Mouse (Mus musculus) midbrain, embryonic 14.5 days (tissue): Measurements from ENCODE around the gene Tmigd3. TPM values are rescaled to one million over a fixed set of nuclear protein-coding genes. Genes with fewer than 3 reads are reported as not detected.

Source experiments
- ATAC-seq: fragments of 200-750 bp; cut with Nextera tagmentation; 2 replicates; pipeline ENCODE4 v1.8.0; 2017; ENCODE audit warnings: moderate number of reproducible peaks, moderate library complexity; ENCODE audit not compliant: low FRiP score, low TSS enrichment
- DNase-seq: peaks from one replicate; pipeline ENCODE4 v3.0.0-alpha.2; 2015
- H3K27ac ChIP-seq: fragments of 300-500 bp; sonication (generic); replicated peaks from 2 replicates; pipeline ENCODE4 v1.5.1; 2014; ENCODE audit warnings: mild to moderate bottlenecking, low read depth, low read length, moderate library complexity
- H3K27me3 ChIP-seq: fragments of 300-500 bp; sonication (generic); 2 replicates; pipeline ENCODE4 v1.6.1; 2014; ENCODE audit warnings: low read length, control low read depth, mixed read lengths; ENCODE audit not compliant: control insufficient read depth, insufficient read depth
- H3K36me3 ChIP-seq: fragments of 300-500 bp; sonication (generic); 2 replicates; pipeline ENCODE4 v1.6.1; 2014; ENCODE audit warnings: low read length, control low read depth; ENCODE audit not compliant: control insufficient read depth, insufficient read depth
- H3K4me1 ChIP-seq: fragments of 300-500 bp; sonication (generic); 2 replicates; pipeline ENCODE4 v1.6.1; 2014; ENCODE audit warnings: mild to moderate bottlenecking, antibody characterized with exemption, low read length, control low read depth; ENCODE audit not compliant: control insufficient read depth, insufficient read depth
- H3K4me2 ChIP-seq: fragments of 300-500 bp; sonication (generic); 2 replicates; pipeline ENCODE4 v1.6.1; 2014; ENCODE audit warnings: mild to moderate bottlenecking, low read length, moderate library complexity
- H3K4me3 ChIP-seq: fragments of 300-500 bp; sonication (generic); replicated peaks from 2 replicates; pipeline ENCODE4 v1.5.1; 2014; ENCODE audit warnings: low read depth, low read length
- H3K9ac ChIP-seq: fragments of 300-500 bp; sonication (generic); replicated peaks from 2 replicates; pipeline ENCODE4 v1.6.1; 2014; ENCODE audit warnings: mild to moderate bottlenecking, low read length, moderate library complexity
- H3K9me3 ChIP-seq: fragments of 300-500 bp; sonication (generic); 2 replicates; pipeline ENCODE4 v1.6.1; 2016; ENCODE audit warnings: low read length, control low read depth, mixed read lengths; ENCODE audit not compliant: control insufficient read depth
- WGBS: fragments of 180-500 bp; shearing (Covaris S2); extraction: QIAGEN DNeasy Blood & Tissue Kit; methylation state at CpG from one replicate; pipeline ENCODE4 v1.1.7; 2014; 5-methylcytosine and 5-hydroxymethylcytosine counted together
- polyA plus RNA-seq: library from polyadenylated mRNA; unstranded; fragments of >200 nt; fragmentation: Nextera tagmentation; extraction: Ambion mirVana; gene quantifications from 2 replicates; pipeline ENCODE4 v1.2.1, GENCODE M21; 2014

The Tmigd3 gene
- polyA plus RNA-seq, 1 experiment from 2014 or later: not detected

- no peak overlapping the region for H3K27ac ChIP-seq
- H3K4me2 ChIP-seq: no peak overlapping the region
- H3K9me3 ChIP-seq: no peaks in the 10 kb centered on the region
- H3K27me3 ChIP-seq: no peaks in the 10 kb centered on the region
- ATAC-seq (no peak), DNase-seq (peak; percentile 27)
- WGBS: 65% methylated on average over 2 of the region's 2 CpGs
- no peak overlapping the region for H3K4me3 ChIP-seq
- no peaks in the 10 kb centered on the region for H3K36me3 ChIP-seq
- no peaks in the 10 kb centered on the region for H3K4me1 ChIP-seq
- H3K9ac ChIP-seq: no peak overlapping the region
Observed at GRCm38 (mm10) chr3:105868135-105868534, 2.6 kb upstream of the Tmigd3 start.

- no peaks in the 10 kb centered on the region for H3K36me3 ChIP-seq
- no peaks in the 10 kb centered on the region for H3K4me1 ChIP-seq
- no peaks in the 10 kb centered on the region for H3K27me3 ChIP-seq
- no peak overlapping the region for H3K4me3 ChIP-seq
- H3K9ac ChIP-seq: no peak overlapping the region
- H3K9me3 ChIP-seq: no peaks in the 10 kb centered on the region
- 75% methylated on average over 6 of the region's 6 CpGs for WGBS
- no peak for DNase-seq
- no peak overlapping the region for H3K4me2 ChIP-seq
- H3K27ac ChIP-seq: no peak overlapping the region
- no peak for ATAC-seq
Observed at GRCm38 (mm10) chr3:105872034-105872433, 1.3 kb downstream of the Tmigd3 start.

GRCm38 (mm10) chr3:105872579-105872978, 1.9 kb downstream of the Tmigd3 start:
- Histone ChIP-seq H3K4me3 (no peak overlapping the region), H3K4me2 (no peak overlapping the region), H3K9me3 (no peaks in the 10 kb centered on the region), H3K27me3 (no peaks in the 10 kb centered on the region), H3K9ac (no peak overlapping the region), H3K27ac (no peak overlapping the region), H3K36me3 (no peaks in the 10 kb centered on the region), H3K4me1 (no peaks in the 10 kb centered on the region)
- peak; percentile 19 for DNase-seq
- ATAC-seq: no peak
- 38% methylated on average over 3 of the region's 3 CpGs for WGBS

- ATAC-seq: no peak
- no peaks in the 10 kb centered on the region for H3K36me3 ChIP-seq
- 83% methylated on average over 6 of the region's 6 CpGs for WGBS
- H3K9ac ChIP-seq: no peak overlapping the region
- no peaks in the 10 kb centered on the region for H3K9me3 ChIP-seq
- H3K4me3 ChIP-seq: no peak overlapping the region
- no peak overlapping the region for H3K4me2 ChIP-seq
- no peak overlapping the region for H3K27ac ChIP-seq
- no peaks in the 10 kb centered on the region for H3K4me1 ChIP-seq
- no peaks in the 10 kb centered on the region for H3K27me3 ChIP-seq
- DNase-seq: no peak
Observed at GRCm38 (mm10) chr3:105873451-105874445, 3.0 kb downstream of the Tmigd3 start.

- no peak overlapping the region for H3K4me3 ChIP-seq
- no peaks in the 10 kb centered on the region for H3K36me3 ChIP-seq
- no peak overlapping the region for H3K9ac ChIP-seq
- H3K27me3 ChIP-seq: no peaks in the 10 kb centered on the region
- H3K4me2 ChIP-seq: no peak overlapping the region
- DNase-seq (no peak), ATAC-seq (no peak)
- no peak overlapping the region for H3K27ac ChIP-seq
- WGBS: 70% methylated on average over 5 of the region's 5 CpGs
- H3K9me3 ChIP-seq: no peaks in the 10 kb centered on the region
- H3K4me1 ChIP-seq: no peaks in the 10 kb centered on the region
Observed at GRCm38 (mm10) chr3:105876022-105876421, 5.3 kb downstream of the Tmigd3 start.

- Histone ChIP-seq H3K27ac (no peak overlapping the region), H3K27me3 (no peaks in the 10 kb centered on the region), H3K4me1 (no peaks in the 10 kb centered on the region), H3K9ac (no peak overlapping the region), H3K4me2 (no peak overlapping the region), H3K9me3 (no peaks in the 10 kb centered on the region), H3K4me3 (no peak overlapping the region), H3K36me3 (no peaks in the 10 kb centered on the region)
- DNase-seq: no peak
- no peak for ATAC-seq
- WGBS: 94% methylated on average over 6 of the region's 6 CpGs
Observed at GRCm38 (mm10) chr3:105877252-105877803, 6.6 kb downstream of the Tmigd3 start.

- ATAC-seq (no peak), DNase-seq (no peak)
- Histone ChIP-seq H3K4me3 (no peak overlapping the region), H3K9ac (no peak overlapping the region), H3K9me3 (no peaks in the 10 kb centered on the region), H3K4me2 (no peak overlapping the region), H3K36me3 (no peaks in the 10 kb centered on the region), H3K4me1 (no peaks in the 10 kb centered on the region), H3K27me3 (no peaks in the 10 kb centered on the region), H3K27ac (no peak overlapping the region)
- 94% methylated on average over 2 of the region's 2 CpGs for WGBS
Observed at GRCm38 (mm10) chr3:105877919-105878318, 7.2 kb downstream of the Tmigd3 start.

GRCm38 (mm10) chr3:105878751-105879150, 8.0 kb downstream of the Tmigd3 start:
- ATAC-seq: no peak

GRCm38 (mm10) chr3:105880419-105880818, 9.7 kb downstream of the Tmigd3 start:
- Histone ChIP-seq H3K27ac (no peak overlapping the region), H3K36me3 (no peaks in the 10 kb centered on the region), H3K27me3 (no peaks in the 10 kb centered on the region), H3K9ac (no peak overlapping the region), H3K9me3 (no peaks in the 10 kb centered on the region), H3K4me1 (no peaks in the 10 kb centered on the region), H3K4me2 (no peak overlapping the region), H3K4me3 (no peak overlapping the region)
- no peak for ATAC-seq
- DNase-seq: no peak
- 82% methylated on average over 3 of the region's 3 CpGs for WGBS

More at GRCm38 (mm10) chr3:105878751-105879150, 8.0 kb downstream of the Tmigd3 start:
- no peaks in the 10 kb centered on the region for H3K9me3 ChIP-seq
- H3K4me1 ChIP-seq: no peaks in the 10 kb centered on the region
- H3K4me2 ChIP-seq: no peak overlapping the region
- no peak for DNase-seq
- no peaks in the 10 kb centered on the region for H3K27me3 ChIP-seq
- no peaks in the 10 kb centered on the region for H3K36me3 ChIP-seq
- WGBS: 84% methylated on average over 8 of the region's 8 CpGs
- H3K9ac ChIP-seq: no peak overlapping the region
- no peak overlapping the region for H3K4me3 ChIP-seq
- no peak overlapping the region for H3K27ac ChIP-seq
